Mouse (Mus musculus) inflammation-experienced regulatory T-cells, adult 16 weeks (primary cell): Measurements from ENCODE around the gene Tk2. TPM values are rescaled to one million over a fixed set of nuclear protein-coding genes. Genes with fewer than 3 reads are reported as not detected.

ENCODE experiments used
- polyA plus RNA-seq: library from polyadenylated mRNA; unstranded; fragments of 100-300 nt; shearing (Covaris generic); gene quantifications from one replicate; pipeline ENCODE4 v1.2.1, GENCODE M21; 2017

Gene Tk2
- polyA plus RNA-seq = 107 TPM

GRCm38 (mm10) chr8:104248276-104248675 lies at the start of gene Tk2:
Gene Tk2, minus strand, starts transcription at chr8:104248558.

DNA sequence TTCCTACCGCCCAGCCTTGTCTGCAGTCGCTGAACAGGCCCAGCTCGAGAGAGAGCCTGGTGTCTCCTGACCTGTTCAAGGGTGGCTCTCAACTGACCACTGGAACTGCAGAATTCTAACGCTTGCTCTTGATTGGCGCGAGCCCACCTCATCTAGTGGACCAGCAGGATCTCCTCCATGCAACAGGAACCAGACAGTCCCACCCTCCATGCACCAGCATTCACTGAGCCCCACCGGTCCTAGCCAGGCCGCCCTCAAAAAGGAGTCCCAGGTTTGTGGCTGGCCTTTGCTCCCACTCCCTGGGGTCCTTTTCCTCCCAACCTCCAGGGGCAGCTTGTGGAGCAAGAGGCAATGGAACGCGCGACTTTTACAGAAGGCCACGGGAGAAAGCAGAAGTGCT lies 44.7 kb upstream of the Tk2 start, which contains the start of gene Cmtm2a:
Cmtm2a (minus strand) TSS at position 101 of the 400 bp plus-strand sequence.

GRCm38 (mm10) chr8:104250439-104251367 lies 2.3 kb upstream of the Tk2 start, which contains the start of gene Cklf:
Gene Cklf, plus strand, starts transcription at chr8:104250861.

Other genes with a start within 250 kb of the Tk2 start
- gene Cdh5, start 146.9 kb downstream of the Tk2 start, polyA plus RNA-seq = not detected
- not detected for gene Bean1, start 78.1 kb downstream of the Tk2 start, polyA plus RNA-seq
- 130 TPM for gene Cklf, start 2.3 kb upstream of the Tk2 start, polyA plus RNA-seq
- not detected for gene Cmtm2a, start 44.6 kb upstream of the Tk2 start, polyA plus RNA-seq
- gene Gm45711, start 61.5 kb upstream of the Tk2 start, polyA plus RNA-seq = not detected
- gene Cmtm1, start 61.6 kb upstream of the Tk2 start, polyA plus RNA-seq = not detected
- not detected for gene Gm11020, start 73.0 kb upstream of the Tk2 start, polyA plus RNA-seq
- gene Cmtm2b, start 73.7 kb upstream of the Tk2 start, polyA plus RNA-seq = not detected
- 35.3 TPM for gene Cmtm3, start 90.9 kb upstream of the Tk2 start, polyA plus RNA-seq
- 0.20 TPM for gene Cmtm4, start 147.2 kb upstream of the Tk2 start, polyA plus RNA-seq
- 50.1 TPM for gene Dync1li2, start 194.5 kb upstream of the Tk2 start, polyA plus RNA-seq